Mouse (Mus musculus): ENCODE measurements at regions not wholly inside any gene's neighbourhood (a gene's known extent, or its start where the extent isn't known, plus 50 kb on each side); places are given as distances from the start of the nearest gene placed in this dataset.

GRCm38 (mm10) chr3:154513566-154513965 lies 82.9 kb upstream of the Cryz start:
- intact Hi-C loops (cut with DNase I), result no loop called here
- no peak for DNase-seq (ENCODE audit: extremely low spot score in 1 of 2, low spot score in 2 of 2)

GRCm38 (mm10) chr3:154510160-154510559 lies 86.4 kb upstream of the Cryz start:
- no peak for DNase-seq (ENCODE audit: extremely low spot score in 1 of 2, low spot score in 2 of 2)
- intact Hi-C loops (cut with DNase I), result no loop called here

GRCm38 (mm10) chr3:154509394-154509793 lies 87.1 kb upstream of the Cryz start:
- intact Hi-C loops (cut with DNase I), result no loop called here
- DNase-seq (ENCODE audit: extremely low spot score in 1 of 2, low spot score in 2 of 2), result no peak

GRCm38 (mm10) chr3:154493387-154493920 lies 103.1 kb upstream of the Cryz start:
- intact Hi-C loops (cut with DNase I), result no loop called here

GRCm38 (mm10) chr3:154472426-154472825 lies 124.1 kb upstream of the Cryz start:
- intact Hi-C loops (cut with DNase I), result no loop called here
- DNase-seq (ENCODE audit: extremely low spot score in 1 of 2, low spot score in 2 of 2), result no peak

More at GRCm38 (mm10) chr3:154493387-154493920, 103.1 kb upstream of the Cryz start:
- DNase-seq (ENCODE audit: extremely low spot score in 1 of 2, low spot score in 2 of 2), result no peak

- DNase-seq (ENCODE audit: extremely low spot score in 1 of 2, low spot score in 2 of 2), result peak; percentile 49 to 52
- intact Hi-C loops (cut with DNase I), result no loop called here
Observed at GRCm38 (mm10) chr3:154467581-154468374, 128.7 kb upstream of the Cryz start.

GRCm38 (mm10) chr3:154458208-154458607 lies 127.7 kb upstream of the Lhx8 start:
- intact Hi-C loops (cut with DNase I), result no loop called here
- DNase-seq (ENCODE audit: extremely low spot score in 1 of 2, low spot score in 2 of 2), result no peak

- DNase-seq (ENCODE audit: extremely low spot score in 1 of 2, low spot score in 2 of 2), result no peak
- intact Hi-C loops (cut with DNase I), result no loop called here
Observed at GRCm38 (mm10) chr3:154453025-154453424, 122.6 kb upstream of the Lhx8 start.

GRCm38 (mm10) chr3:154452585-154452984 lies 122.1 kb upstream of the Lhx8 start:
- intact Hi-C loops (cut with DNase I), result no loop called here

GRCm38 (mm10) chr3:154451169-154451568 lies 120.7 kb upstream of the Lhx8 start:
- intact Hi-C loops (cut with DNase I), result no loop called here
- no peak for DNase-seq (ENCODE audit: extremely low spot score in 1 of 2, low spot score in 2 of 2)

More at GRCm38 (mm10) chr3:154452585-154452984, 122.1 kb upstream of the Lhx8 start:
- no peak for DNase-seq (ENCODE audit: extremely low spot score in 1 of 2, low spot score in 2 of 2)

- intact Hi-C loops (cut with DNase I), result no loop called here
- DNase-seq (ENCODE audit: extremely low spot score in 1 of 2, low spot score in 2 of 2), result no peak
Observed at GRCm38 (mm10) chr3:154443351-154444075, 113.1 kb upstream of the Lhx8 start.

GRCm38 (mm10) chr3:154441454-154441853 lies 111.0 kb upstream of the Lhx8 start:
- no peak for DNase-seq (ENCODE audit: extremely low spot score in 1 of 2, low spot score in 2 of 2)
- intact Hi-C loops (cut with DNase I), result no loop called here

- intact Hi-C loops (cut with DNase I), result no loop called here
Observed at GRCm38 (mm10) chr3:154440899-154441298, 110.4 kb upstream of the Lhx8 start.

GRCm38 (mm10) chr3:154430856-154431255 lies 100.4 kb upstream of the Lhx8 start:
- intact Hi-C loops (cut with DNase I), result no loop called here
- DNase-seq (ENCODE audit: extremely low spot score in 1 of 2, low spot score in 2 of 2), result no peak

More at GRCm38 (mm10) chr3:154440899-154441298, 110.4 kb upstream of the Lhx8 start:
- no peak for DNase-seq (ENCODE audit: extremely low spot score in 1 of 2, low spot score in 2 of 2)

- DNase-seq (ENCODE audit: extremely low spot score in 1 of 2, low spot score in 2 of 2), result no peak
- intact Hi-C loops (cut with DNase I), result no loop called here
Observed at GRCm38 (mm10) chr3:154429666-154430065, 99.2 kb upstream of the Lhx8 start.

GRCm38 (mm10) chr3:154424589-154424988 lies 94.1 kb upstream of the Lhx8 start:
- DNase-seq (ENCODE audit: extremely low spot score in 1 of 2, low spot score in 2 of 2), result no peak
- intact Hi-C loops (cut with DNase I), result no loop called here

GRCm38 (mm10) chr3:154421461-154421950 lies 91.0 kb upstream of the Lhx8 start:
- intact Hi-C loops (cut with DNase I), result no loop called here
- DNase-seq (ENCODE audit: extremely low spot score in 1 of 2, low spot score in 2 of 2), result no peak

GRCm38 (mm10) chr3:154418177-154418832 lies 87.8 kb upstream of the Lhx8 start:
- DNase-seq (ENCODE audit: extremely low spot score in 1 of 2, low spot score in 2 of 2), result no peak
- intact Hi-C loops (cut with DNase I), result no loop called here

GRCm38 (mm10) chr3:154414358-154414757 lies 83.9 kb upstream of the Lhx8 start:
- DNase-seq (ENCODE audit: extremely low spot score in 1 of 2, low spot score in 2 of 2), result peak in 1 of 2 experiments; percentile 1
- intact Hi-C loops (cut with DNase I), result no loop called here
